Comparison of ENCODE assay signal across 11 mouse cellular contexts in genomic region chr11:29546297-29546696, GRCm38 (mm10). TPM values are rescaled to one million over a fixed set of nuclear protein-coding genes. Genes with fewer than 3 reads are reported as not detected.
A peak's percentile ranks its signal among the peaks of the same experiment; 100 is the strongest.
DNase-seq lines count a peak whose midpoint lies in the region; ATAC-seq lines count a peak whose summit lies in the region.
"Not testable (repeated sequence)": the region's sequence is repeated elsewhere in the genome, so short reads cannot be mapped to it uniquely, and the experiment has no call there.
"Had no signal": no experiment of that assay in that cellular context is flagged by ENCODE, and none has a peak within 500 bp of the region (broad histone marks: within the 10 kb centered on the region; RNA-seq: fewer than 3 reads in every experiment).

No protein-coding gene starts in this region.

- H3K27me3 ChIP-seq in forebrain, embryonic 13.5 days; heart, embryonic 16.5 days (ENCODE audit: control insufficient read depth, insufficient read depth, low read length); intestine, embryonic 16.5 days (replicated peaks; ENCODE audit: control insufficient read depth, insufficient read depth, low read length); limb, embryonic 15.5 days; neural tube, embryonic 13.5 days: not testable (repeated sequence)

- WGBS in forebrain, embryonic 13.5 days, result 91% methylated on average over 2 of the region's 2 CpGs
- 85% methylated on average over 2 of the region's 2 CpGs for WGBS in heart, embryonic 16.5 days
- WGBS in intestine, embryonic 16.5 days, result 92% methylated on average over 2 of the region's 2 CpGs
- 87% methylated on average over 2 of the region's 2 CpGs for WGBS in limb, embryonic 15.5 days
- WGBS in macrophage (ENCODE audit: missing documents), result 42% methylated on average over 2 of the region's 2 CpGs
- WGBS in neural tube, embryonic 13.5 days, result 97% methylated on average over 2 of the region's 2 CpGs

- H3K79me2 ChIP-seq in macrophage (ENCODE audit: inconsistent target), result peaks cover 25% of the 10 kb centered on the region

- H3K9me3 ChIP-seq in forebrain, embryonic 13.5 days (replicated peaks); heart, embryonic 16.5 days (replicated peaks; ENCODE audit: control insufficient read depth, low read length); intestine, embryonic 16.5 days (ENCODE audit: control insufficient read depth, low read length); limb, embryonic 15.5 days; neural tube, embryonic 13.5 days: not testable (repeated sequence)

- H3K4me1 ChIP-seq in brown adipose tissue, adult 24 weeks (ENCODE audit: control insufficient read depth, insufficient read depth, insufficient read length, low read length); intestine, embryonic 16.5 days (ENCODE audit: control insufficient read depth, insufficient read depth, low read length); limb, embryonic 15.5 days: not testable (repeated sequence)
- peaks cover 16% of the 10 kb centered on the region for H3K4me1 ChIP-seq in forebrain, embryonic 13.5 days
- peaks cover 12% of the 10 kb centered on the region for H3K4me1 ChIP-seq in heart, embryonic 16.5 days (ENCODE audit: control insufficient read depth, insufficient read depth, low read length)
- peaks cover 16% of the 10 kb centered on the region for H3K4me1 ChIP-seq in neural tube, embryonic 13.5 days (replicated peaks)

- not testable (repeated sequence) for H3K27ac ChIP-seq in brown adipose tissue, adult 24 weeks (replicated peaks; ENCODE audit: low read depth, low read length); forebrain, embryonic 13.5 days; heart, embryonic 16.5 days (ENCODE audit: low read length); intestine, embryonic 16.5 days (ENCODE audit: low read length); neural tube, embryonic 13.5 days (replicated peaks)
- peak overlapping the region; percentile 93; the same call in 1 of the 2 replicates for H3K27ac ChIP-seq in limb, embryonic 15.5 days
- peak overlapping the region; percentile 94 for H3K27ac ChIP-seq in macrophage

- H3K36me3 ChIP-seq in forebrain, embryonic 13.5 days (ENCODE audit: poor library complexity, severe bottlenecking), result peaks cover 48% of the 10 kb centered on the region
- peaks cover 26% of the 10 kb centered on the region for H3K36me3 ChIP-seq in heart, embryonic 16.5 days (ENCODE audit: control insufficient read depth, insufficient read depth)
- not testable (repeated sequence) for H3K36me3 ChIP-seq in intestine, embryonic 16.5 days (ENCODE audit: control insufficient read depth, insufficient read depth, low read length)
- H3K36me3 ChIP-seq in limb, embryonic 15.5 days, result peaks cover 28% of the 10 kb centered on the region
- peaks cover 24% of the 10 kb centered on the region for H3K36me3 ChIP-seq in macrophage (ENCODE audit: inconsistent target)
- peaks cover 46% of the 10 kb centered on the region for H3K36me3 ChIP-seq in neural tube, embryonic 13.5 days

- peak; percentile 11 for DNase-seq in 3T3-L1 (ENCODE audit: low read depth, low spot score)

- ATAC-seq in forebrain, embryonic 13.5 days; heart, embryonic 16.5 days (replicated peaks; ENCODE audit: extremely low read depth, insufficient read depth, low FRiP score); intestine, embryonic 16.5 days; limb, embryonic 15.5 days (ENCODE audit: insufficient number of reproducible peaks, low FRiP score, low TSS enrichment, low read depth); neural tube, embryonic 13.5 days (ENCODE audit: low read depth): not testable (repeated sequence)

- H3K9ac ChIP-seq in forebrain, embryonic 13.5 days, result peak overlapping the region; percentile 84
- not testable (repeated sequence) for H3K9ac ChIP-seq in heart, embryonic 16.5 days (ENCODE audit: low read length); limb, embryonic 15.5 days
- H3K9ac ChIP-seq in intestine, embryonic 16.5 days (ENCODE audit: low read depth, low read length), result peak overlapping the region; percentile 90
- peak overlapping the region; percentile 89 for H3K9ac ChIP-seq in neural tube, embryonic 13.5 days

- H3K4me3 ChIP-seq in brown adipose tissue, adult 24 weeks (ENCODE audit: insufficient read depth, low read depth, low read length), result 0 out of 2 replicates have a peak overlapping the region, but pooled peaks have one; percentile 9
- H3K4me3 ChIP-seq in forebrain, embryonic 13.5 days, result peak overlapping the region; percentile 70
- H3K4me3 ChIP-seq in heart, embryonic 16.5 days (ENCODE audit: low read length), result peak overlapping the region; percentile 90; the same call in 1 of the 2 replicates
- H3K4me3 ChIP-seq in intestine, embryonic 16.5 days (ENCODE audit: low read length), result peak overlapping the region; percentile 84
- peak overlapping the region; percentile 75 for H3K4me3 ChIP-seq in limb, embryonic 15.5 days
- H3K4me3 ChIP-seq in macrophage (ENCODE audit: inconsistent target), result peak overlapping the region; percentile 92; the same call in 1 of the 2 replicates
- peak overlapping the region; percentile 82 for H3K4me3 ChIP-seq in neural tube, embryonic 13.5 days

- H3K4me2 ChIP-seq in forebrain, embryonic 13.5 days, result peak overlapping the region; percentile 68
- peak overlapping the region; percentile 73 for H3K4me2 ChIP-seq in heart, embryonic 16.5 days (ENCODE audit: low read depth, low read length)
- peak overlapping the region; percentile 54 for H3K4me2 ChIP-seq in intestine, embryonic 16.5 days (ENCODE audit: low read depth, low read length)
- H3K4me2 ChIP-seq in limb, embryonic 15.5 days, result peak overlapping the region; percentile 44
- H3K4me2 ChIP-seq in neural tube, embryonic 13.5 days, result peak overlapping the region; percentile 71

RNA-seq across cellular contexts. Expression of gene Clhc1, which starts 1.5 kb away (rescaled TPM):
- not detected in 2 replicates for polyA plus RNA-seq in brown adipose tissue, adult 24 weeks (2012; ENCODE audit: insufficient read depth, insufficient read length, missing spikeins)
- 0.20 and 0.50 TPM in 2 replicates for polyA plus RNA-seq in forebrain, embryonic 13.5 days (2015; fragmentation: Nextera tagmentation; extraction: Ambion mirVana)
- 0.14 and 0.20 TPM in 2 replicates for polyA plus RNA-seq in heart, embryonic 16.5 days (2015; fragmentation: Nextera tagmentation; extraction: Ambion mirVana)
- polyA plus RNA-seq in intestine, embryonic 16.5 days (2015; fragmentation: Nextera tagmentation; extraction: Ambion mirVana), result 0.15 and 0.23 TPM in 2 replicates
- polyA plus RNA-seq in limb, embryonic 15.5 days (2015; fragmentation: Nextera tagmentation; extraction: Ambion mirVana), result 0.17 and 0.41 TPM in 2 replicates
- total RNA-seq in macrophage (2018; cell fraction: chromatin; rRNA removed), result 1 to 10 TPM in 21 of 26 experiments, under 1 TPM in 5; 0.42 to 3.3 (median 1.6) TPM
- total RNA-seq in macrophage (2018; cell fraction: cytosol; rRNA removed), result under 1 TPM in 22 of 26 experiments, not detected in 4; 0.07 to 0.55 (median 0.17) TPM
- total RNA-seq in macrophage (2018; cell fraction: nucleus; rRNA removed), result 1 to 10 TPM in 13 of 26 experiments, under 1 TPM in 11, not detected in 2; 0.18 to 5.3 (median 1.0) TPM
- 0.13 to 0.42 TPM (median 0.33 TPM) in 3 replicates for polyA plus RNA-seq in macrophage (2018)
- polyA plus RNA-seq in neural tube, embryonic 13.5 days (2015; fragmentation: Nextera tagmentation; extraction: Ambion mirVana), result 0.35 TPM in 1 of 2 replicates, not detected in the other
- total RNA-seq: gastrocnemius, adult 8-10 months had no signal
- polyA plus RNA-seq: adrenal gland, adult 2 months; spleen, adult 2 months had no signal

RNA-seq across cellular contexts. Expression of gene Rps27a, which starts 1.6 kb away (rescaled TPM):
- polyA plus RNA-seq in brown adipose tissue, adult 24 weeks (2012; ENCODE audit: insufficient read depth, insufficient read length, missing spikeins), result 581 and 723 TPM in 2 replicates
- polyA plus RNA-seq in forebrain, embryonic 13.5 days (2015; fragmentation: Nextera tagmentation; extraction: Ambion mirVana), result 829 and 870 TPM in 2 replicates
- 510 and 562 TPM in 2 replicates for polyA plus RNA-seq in heart, embryonic 16.5 days (2015; fragmentation: Nextera tagmentation; extraction: Ambion mirVana)
- polyA plus RNA-seq in intestine, embryonic 16.5 days (2015; fragmentation: Nextera tagmentation; extraction: Ambion mirVana), result 938 and 1,006 TPM in 2 replicates
- polyA plus RNA-seq in limb, embryonic 15.5 days (2015; fragmentation: Nextera tagmentation; extraction: Ambion mirVana), result 921 and 1,161 TPM in 2 replicates
- total RNA-seq in macrophage (2018; cell fraction: chromatin; rRNA removed), result 100 to 1,000 TPM in 20 of 26 experiments, 10 to 100 TPM in 6; 66.2 to 272 (median 126) TPM
- total RNA-seq in macrophage (2018; cell fraction: cytosol; rRNA removed), result 1,000 to 10,000 TPM in 13 of 26 experiments, 100 to 1,000 TPM in 13; 722 to 1,645 (median 996) TPM
- total RNA-seq in macrophage (2018; cell fraction: nucleus; rRNA removed), result 100 to 1,000 TPM; 146 to 360 (median 243) TPM
- 595 to 1,446 TPM (median 1,246 TPM) in 3 replicates for polyA plus RNA-seq in macrophage (2018)
- 685 and 734 TPM in 2 replicates for polyA plus RNA-seq in neural tube, embryonic 13.5 days (2015; fragmentation: Nextera tagmentation; extraction: Ambion mirVana)

RNA-seq across cellular contexts. Expression of gene Mtif2, which starts 20.1 kb away (rescaled TPM):
- 51.4 and 54.4 TPM in 2 replicates for polyA plus RNA-seq in brown adipose tissue, adult 24 weeks (2012; ENCODE audit: insufficient read depth, insufficient read length, missing spikeins)
- polyA plus RNA-seq in forebrain, embryonic 13.5 days (2015; fragmentation: Nextera tagmentation; extraction: Ambion mirVana), result 63.7 and 63.9 TPM in 2 replicates
- 45.2 and 59.2 TPM in 2 replicates for polyA plus RNA-seq in heart, embryonic 16.5 days (2015; fragmentation: Nextera tagmentation; extraction: Ambion mirVana)
- polyA plus RNA-seq in intestine, embryonic 16.5 days (2015; fragmentation: Nextera tagmentation; extraction: Ambion mirVana), result 45.7 and 47.4 TPM in 2 replicates
- 36.2 and 37.9 TPM in 2 replicates for polyA plus RNA-seq in limb, embryonic 15.5 days (2015; fragmentation: Nextera tagmentation; extraction: Ambion mirVana)
- total RNA-seq in macrophage (2018; cell fraction: chromatin; rRNA removed), result 10 to 100 TPM; 15.8 to 94.2 (median 65.4) TPM
- total RNA-seq in macrophage (2018; cell fraction: cytosol; rRNA removed), result 10 to 100 TPM; 10.5 to 24.6 (median 21.6) TPM
- total RNA-seq in macrophage (2018; cell fraction: nucleus; rRNA removed), result 10 to 100 TPM; 14.1 to 64.9 (median 42.9) TPM
- polyA plus RNA-seq in macrophage (2018), result 21.0 to 31.8 TPM (median 21.2 TPM) in 3 replicates
- polyA plus RNA-seq in neural tube, embryonic 13.5 days (2015; fragmentation: Nextera tagmentation; extraction: Ambion mirVana), result 53.1 and 59.4 TPM in 2 replicates

RNA-seq across cellular contexts. Expression of gene Prorsd1, which starts 31.5 kb away (rescaled TPM):
- polyA plus RNA-seq in brown adipose tissue, adult 24 weeks (2012; ENCODE audit: insufficient read depth, insufficient read length, missing spikeins), result 45.5 and 67.5 TPM in 2 replicates
- 13.9 and 15.4 TPM in 2 replicates for polyA plus RNA-seq in forebrain, embryonic 13.5 days (2015; fragmentation: Nextera tagmentation; extraction: Ambion mirVana)
- 16.6 and 22.9 TPM in 2 replicates for polyA plus RNA-seq in heart, embryonic 16.5 days (2015; fragmentation: Nextera tagmentation; extraction: Ambion mirVana)
- polyA plus RNA-seq in intestine, embryonic 16.5 days (2015; fragmentation: Nextera tagmentation; extraction: Ambion mirVana), result 21.1 and 22.9 TPM in 2 replicates
- polyA plus RNA-seq in limb, embryonic 15.5 days (2015; fragmentation: Nextera tagmentation; extraction: Ambion mirVana), result 30.3 and 31.8 TPM in 2 replicates
- 10 to 100 TPM in 6 of 26 experiments, 1 to 10 TPM in 17, under 1 TPM in 3; 0.69 to 18.7 (median 4.0) TPM for total RNA-seq in macrophage (2018; cell fraction: chromatin; rRNA removed)
- 10 to 100 TPM; 12.8 to 41.5 (median 29.2) TPM for total RNA-seq in macrophage (2018; cell fraction: cytosol; rRNA removed)
- 10 to 100 TPM in 15 of 26 experiments, 1 to 10 TPM in 10, under 1 TPM in 1; 0.79 to 37.5 (median 11.9) TPM for total RNA-seq in macrophage (2018; cell fraction: nucleus; rRNA removed)
- 21.0 to 49.9 TPM (median 28.5 TPM) in 3 replicates for polyA plus RNA-seq in macrophage (2018)
- polyA plus RNA-seq in neural tube, embryonic 13.5 days (2015; fragmentation: Nextera tagmentation; extraction: Ambion mirVana), result 14.4 and 17.8 TPM in 2 replicates

Comparison
In these comparisons a context has a peak if more than half of its experiments do, and no peak if none do; other contexts are left out.
1. H3K4me3 ChIP-seq: peak in every context shown above with its lines; median percentile 92 in macrophage; 90 in heart, embryonic 16.5 days; 84 in intestine, embryonic 16.5 days; 82 in neural tube, embryonic 13.5 days; 75 in limb, embryonic 15.5 days; 70 in forebrain, embryonic 13.5 days; 9 in brown adipose tissue, adult 24 weeks.